Mouse (Mus musculus) layer of hippocampus, adult 2 months (tissue): ENCODE data around the gene Pfkp. TPM values are rescaled to one million over a fixed set of nuclear protein-coding genes. Genes with fewer than 3 reads are reported as not detected.

Experiments
- DNase-seq, 2 experiments: peaks; one replicate each; pipeline ENCODE4 v3.0.0; 2022; ENCODE audit warnings: low spot score in 2 of 2
- H3K27ac ChIP-seq: fragments of 200-600 bp; 2 replicates; pipeline ENCODE4 v1.8.1; 2022
- H3K4me3 ChIP-seq: fragments of 200-600 bp; 2 replicates; pipeline ENCODE4 v1.8.1; 2022; ENCODE audit warnings: mild to moderate bottlenecking
- CTCF ChIP-seq: fragments of 200-600 bp; conservative IDR thresholded peaks from 2 replicates; pipeline ENCODE4 v1.8.1; 2022; ENCODE audit warnings: antibody characterized with exemption, mild to moderate bottlenecking, moderate library complexity
- long read RNA-seq, 2 experiments: library from polyadenylated mRNA; stranded (forward); transcript quantifications; one replicate each; pipeline ENCODE4 v2.0.0; 2021; ENCODE audit warnings: borderline mapping rate in 2 of 2
- total RNA-seq, 2 experiments: library from RNA; stranded (reverse); gene quantifications; 2 replicates each; pipeline ENCODE4 v1.2.3; 2021

Pfkp gene
- total RNA-seq, result 100 to 1,000 TPM; 210 to 212 TPM
- long read RNA-seq, experiment 1, full-length matches to known transcripts, result 170 of 196 reads
- long read RNA-seq, experiment 1, partial matches to known transcripts, result 15 of 196 reads
- long read RNA-seq, experiment 1, other reads (novel, unspliced or antisense), result 11 of 196 reads
- long read RNA-seq, experiment 2, full-length matches to known transcripts, result 299 of 331 reads
- long read RNA-seq, experiment 2, partial matches to known transcripts, result 18 of 331 reads
- long read RNA-seq, experiment 2, other reads (novel, unspliced or antisense), result 14 of 331 reads

- H3K4me3 ChIP-seq, result peak within 1 kb of the TSS; percentile 74
- no peak for TF ChIP-seq CTCF
- peak; percentile 92 to 93 for DNase-seq
- H3K27ac ChIP-seq, result peak within 1 kb of the TSS; percentile 94
These were observed at the start of gene Pfkp for GRCm38 (mm10) chr13:6648669-6649233. Pfkp (minus strand) TSS chr13:6648777.

GRCm38 (mm10) chr13:6690607-6691006 lies 42.0 kb upstream of the Pfkp start:
- no peak overlapping the region for H3K4me3 ChIP-seq
- no peak for TF ChIP-seq CTCF
- no peak for DNase-seq

GRCm38 (mm10) chr13:6689962-6690361 lies 41.4 kb upstream of the Pfkp start:
- no peak overlapping the region for H3K27ac ChIP-seq
- H3K4me3 ChIP-seq, result no peak overlapping the region
- TF ChIP-seq CTCF, result peak; percentile 78
- DNase-seq, result peak in 1 of 2 experiments; percentile 43

More at GRCm38 (mm10) chr13:6690607-6691006, 42.0 kb upstream of the Pfkp start:
- H3K27ac ChIP-seq, result no peak overlapping the region

GRCm38 (mm10) chr13:6688790-6689433 lies 40.3 kb upstream of the Pfkp start:
- peak; percentile 47 to 55 for DNase-seq
- TF ChIP-seq CTCF, result peak; percentile 79
- H3K4me3 ChIP-seq, result no peak overlapping the region
- no peak overlapping the region for H3K27ac ChIP-seq

- no peak for TF ChIP-seq CTCF
- no peak for DNase-seq
- H3K27ac ChIP-seq, result no peak overlapping the region
These were observed 18.3 kb upstream of the Pfkp start for GRCm38 (mm10) chr13:6666887-6667286.

GRCm38 (mm10) chr13:6665506-6665905 lies 16.9 kb upstream of the Pfkp start:
- Histone ChIP-seq H3K27ac (peak overlapping the region; percentile 28; the same call in 1 of the 2 replicates), H3K4me3 (no peak overlapping the region)
- TF ChIP-seq CTCF, result no peak
- no peak for DNase-seq

More at GRCm38 (mm10) chr13:6666887-6667286, 18.3 kb upstream of the Pfkp start:
- no peak overlapping the region for H3K4me3 ChIP-seq

GRCm38 (mm10) chr13:6664216-6664615 lies 15.6 kb upstream of the Pfkp start:
- no peak overlapping the region for H3K4me3 ChIP-seq
- no peak for TF ChIP-seq CTCF
- no peak for DNase-seq
- H3K27ac ChIP-seq, result peak overlapping the region; percentile 28; the same call in 1 of the 2 replicates

GRCm38 (mm10) chr13:6659314-6659713 lies 10.7 kb upstream of the Pfkp start:
- Histone ChIP-seq H3K27ac (peak overlapping the region; percentile 25; the same call in 1 of the 2 replicates), H3K4me3 (no peak overlapping the region)
- peak; percentile 48 to 75 for DNase-seq
- no peak for TF ChIP-seq CTCF

- Histone ChIP-seq H3K27ac (no peak overlapping the region), H3K4me3 (no peak overlapping the region)
- peak; percentile 40 to 44 for DNase-seq
- no peak for TF ChIP-seq CTCF
These were observed 8.7 kb upstream of the Pfkp start for GRCm38 (mm10) chr13:6657300-6657699.

GRCm38 (mm10) chr13:6649542-6649941 lies 965 bp upstream of the Pfkp start:
- Histone ChIP-seq H3K4me3 (no peak overlapping the region), H3K27ac (no peak overlapping the region)
- DNase-seq, result no peak
- peak; percentile 32 for TF ChIP-seq CTCF

- Histone ChIP-seq H3K27ac (peak overlapping the region; percentile 94), H3K4me3 (peak overlapping the region; percentile 74)
- no peak for TF ChIP-seq CTCF
- DNase-seq, result peak; percentile 38 to 39
These were observed 447 bp downstream of the Pfkp start for GRCm38 (mm10) chr13:6647992-6648668.

- Histone ChIP-seq H3K4me3 (peak overlapping the region; percentile 74), H3K27ac (peak overlapping the region; percentile 94)
- DNase-seq, result peak; percentile 32 to 39
- TF ChIP-seq CTCF, result peak; percentile 3; the same call in 1 of the 2 replicates
These were observed 1.2 kb downstream of the Pfkp start for GRCm38 (mm10) chr13:6647067-6647991.
